Mouse (Mus musculus): Measurements from ENCODE around the gene Ttbk1.
A peak's percentile ranks its signal among the peaks of the same experiment; 100 is the strongest.
"Not testable (repeated sequence)": the region's sequence is repeated elsewhere in the genome, so short reads cannot be mapped to it uniquely, and the experiment has no call there.

The Ttbk1 gene

DNA sequence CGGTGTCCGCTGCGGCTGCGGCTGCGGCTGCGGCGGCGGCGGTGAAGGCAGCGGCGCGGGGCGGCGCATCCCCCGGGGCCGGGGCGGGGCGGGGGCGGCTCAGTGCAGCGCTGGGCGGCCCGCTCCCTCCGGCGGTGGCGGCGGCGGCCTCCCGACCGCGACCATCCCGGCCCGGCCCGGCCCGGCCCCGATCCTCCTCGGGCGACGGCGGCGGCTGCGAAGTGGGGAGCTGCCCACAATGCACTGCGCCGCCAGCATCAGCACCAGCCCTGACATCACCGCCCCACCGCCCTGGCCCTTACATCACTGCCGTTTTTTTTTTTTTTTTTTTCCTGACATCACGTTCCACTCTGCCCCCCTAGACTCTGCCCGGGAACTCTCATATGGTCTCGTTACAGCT, at the start of gene Ttbk1:
Gene Ttbk1 (minus strand): TSS at position 245 of the 400 bp plus-strand sequence.
- DNase-seq (ENCODE audit: low spot score in 2 of 2): peak in 1 of 2 experiments; percentile 40

GRCm38 (mm10) chr17:46525579-46526307, 38.3 kb upstream of the Ttbk1 start:
- DNase-seq (ENCODE audit: low spot score in 2 of 2): peak in 1 of 2 experiments; percentile 46

DNA sequence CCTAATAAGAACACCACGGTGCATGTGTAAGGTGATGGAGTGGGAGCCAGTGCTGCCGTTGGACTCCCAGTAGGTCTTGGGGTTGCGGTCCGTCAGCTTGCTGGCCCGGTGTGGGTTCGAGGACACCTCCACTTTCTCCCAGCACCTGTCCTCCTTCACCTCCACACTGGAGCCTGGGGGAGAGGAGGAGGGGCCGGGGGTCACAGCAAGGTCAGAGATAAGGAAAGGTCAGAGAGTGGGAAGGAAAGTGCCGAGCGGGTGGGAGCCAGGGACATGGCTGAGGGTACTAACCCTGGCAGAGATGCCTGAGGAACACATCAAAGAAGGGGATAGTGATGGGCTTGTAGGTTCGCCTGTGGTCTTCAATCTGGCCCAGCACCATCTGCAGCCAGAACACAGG, 37.6 kb upstream of the Ttbk1 start:
- DNase-seq (ENCODE audit: low spot score in 2 of 2): no peak

GRCm38 (mm10) chr17:46521963-46522668, 34.6 kb upstream of the Ttbk1 start:
- no peak for DNase-seq (ENCODE audit: low spot score in 2 of 2)

GRCm38 (mm10) chr17:46521174-46521573, 33.7 kb upstream of the Ttbk1 start:
- no peak for DNase-seq (ENCODE audit: low spot score in 2 of 2)

DNA sequence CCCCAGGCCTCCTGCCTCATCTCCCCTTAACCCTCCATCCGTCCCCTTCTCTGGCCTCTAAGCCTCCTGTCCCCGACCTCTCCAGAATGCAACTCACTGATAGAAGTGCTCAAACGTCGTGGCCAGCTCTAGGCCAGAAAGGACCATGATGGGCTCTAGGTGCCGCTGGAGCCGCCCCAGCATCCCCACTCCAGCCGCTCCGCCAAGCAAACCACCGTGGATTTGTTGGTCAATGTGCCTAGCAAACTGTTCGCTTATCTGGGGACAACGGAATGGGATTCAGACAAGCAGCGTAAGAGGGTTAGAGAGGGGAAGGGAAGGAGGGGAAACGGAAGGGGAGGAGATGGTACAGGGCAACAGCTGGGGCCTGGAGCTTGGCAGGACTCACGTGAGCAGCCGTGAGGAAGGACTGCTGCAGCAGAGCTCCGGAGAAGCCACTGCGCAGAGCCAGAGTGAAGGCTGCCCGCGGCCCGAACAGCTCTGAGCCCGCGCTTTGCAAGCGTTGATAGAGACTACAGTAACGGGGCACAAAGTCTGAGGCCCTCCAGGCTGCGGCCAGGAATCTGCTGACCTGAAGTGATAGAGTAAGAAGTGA, 33.0 kb upstream of the Ttbk1 start:
- no peak for DNase-seq (ENCODE audit: low spot score in 2 of 2)

DNA sequence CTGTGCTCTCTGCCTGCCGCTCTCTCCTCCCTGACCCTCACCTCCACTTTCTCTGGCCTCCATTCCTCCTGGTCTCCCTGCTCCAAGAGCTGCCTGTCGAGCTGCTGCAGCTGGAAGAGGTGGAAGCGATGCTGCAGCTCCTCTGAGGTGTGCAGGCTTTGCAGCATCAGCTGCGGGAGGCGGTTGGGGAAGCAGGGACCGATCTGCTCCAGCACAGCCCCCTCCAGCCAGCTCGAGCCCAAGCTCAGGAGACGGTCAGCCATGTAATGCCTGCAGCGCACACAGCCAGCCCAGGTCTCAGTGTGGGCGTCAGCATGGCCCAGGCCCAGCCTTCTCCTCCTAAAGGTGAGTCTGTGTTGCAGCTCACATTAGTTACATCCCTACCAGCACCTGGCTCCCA, 32.5 kb upstream of the Ttbk1 start:
- DNase-seq (ENCODE audit: low spot score in 2 of 2): no peak

DNA sequence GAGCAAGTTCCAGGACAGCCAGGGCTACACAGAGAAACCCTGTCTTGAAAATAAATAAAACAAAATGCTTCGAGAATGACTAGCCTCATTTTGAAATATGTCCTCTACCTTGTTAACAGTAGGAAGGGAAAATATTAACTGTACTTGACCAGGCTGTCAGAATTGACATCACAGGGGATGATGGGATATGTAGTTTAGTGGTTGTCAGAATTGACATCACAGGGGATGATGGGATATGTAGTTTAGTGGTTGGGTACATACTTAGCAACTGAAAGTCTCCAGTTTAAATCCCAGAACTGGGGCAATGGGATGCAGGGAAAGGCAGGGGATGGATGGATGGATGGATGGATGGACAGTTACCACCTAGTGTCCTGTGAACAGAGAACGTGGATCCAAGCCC, 25.9 kb upstream of the Ttbk1 start:
- no peak for DNase-seq (ENCODE audit: low spot score in 2 of 2)

DNA sequence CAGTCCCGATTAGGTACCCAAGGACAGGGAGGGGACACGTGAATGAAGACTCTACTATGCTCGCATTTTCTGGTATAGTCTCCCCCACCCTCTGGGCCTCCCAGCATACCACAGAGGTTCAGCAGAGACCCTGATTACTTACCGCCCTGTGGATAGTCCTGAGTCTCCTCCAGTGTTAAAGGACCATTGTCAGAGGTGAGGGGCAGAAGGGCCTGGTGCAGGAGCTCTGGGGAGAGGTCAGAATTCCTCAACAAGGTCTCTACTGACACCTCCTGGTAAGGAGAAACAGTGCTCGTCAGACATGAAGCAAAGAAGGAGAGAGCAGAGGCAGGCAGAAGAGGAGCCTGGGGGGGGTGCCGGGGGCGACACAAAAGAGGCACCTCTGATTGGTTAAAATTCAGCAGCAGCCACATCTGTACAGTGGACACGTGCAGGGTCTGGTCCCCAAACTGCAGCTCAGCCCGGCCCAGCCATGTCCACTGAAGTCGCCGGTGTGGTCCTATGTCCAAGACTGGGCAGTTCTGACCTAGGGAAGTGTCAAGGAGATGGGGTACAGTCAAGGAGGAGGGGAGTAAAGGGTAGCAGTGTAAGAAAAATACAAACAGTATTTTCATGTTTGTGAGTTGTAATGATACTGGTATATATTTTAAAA, 23.7 kb upstream of the Ttbk1 start:
- DNase-seq (ENCODE audit: low spot score in 2 of 2): no peak

- no peak for DNase-seq (ENCODE audit: low spot score in 2 of 2)
These were observed 18.1 kb upstream of the Ttbk1 start for GRCm38 (mm10) chr17:46505617-46506016.

DNA sequence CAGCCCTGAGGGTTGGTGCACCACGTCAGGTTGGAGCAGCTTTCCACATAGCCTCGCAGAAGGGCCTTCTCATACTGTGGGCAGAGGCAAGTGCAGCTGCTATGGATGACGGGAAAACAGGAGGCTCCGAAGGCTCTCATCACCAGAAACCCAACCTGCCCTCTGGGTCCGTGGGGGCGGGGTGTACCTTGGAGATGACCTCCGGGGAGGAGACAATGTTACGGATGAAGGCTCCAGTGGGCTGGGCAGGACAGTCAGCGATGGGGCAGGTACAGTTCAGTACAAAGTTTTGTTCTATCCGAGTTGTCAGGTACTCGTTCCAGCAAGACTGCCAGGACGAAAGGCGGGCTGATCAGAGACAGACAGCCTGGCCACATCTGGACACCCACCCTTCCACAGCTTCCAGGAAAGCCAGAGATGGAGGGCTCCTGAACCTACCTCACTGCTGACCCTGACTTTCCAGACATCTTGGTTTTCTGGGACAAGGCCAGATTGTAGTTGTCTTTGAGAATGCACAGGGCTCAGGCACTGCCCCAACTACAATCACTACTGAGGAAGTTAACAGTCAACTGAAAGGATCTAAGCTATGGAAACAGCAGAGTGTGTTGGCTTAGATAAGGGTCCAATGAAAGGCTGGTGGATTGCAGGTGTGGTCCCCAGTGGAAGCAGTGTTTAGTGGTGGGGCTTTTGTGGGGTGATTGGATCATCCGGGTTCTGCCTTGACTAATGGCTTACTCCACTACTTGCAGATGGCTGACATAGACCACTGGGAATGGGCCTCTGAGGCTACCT, 16.6 kb upstream of the Ttbk1 start:
- DNase-seq (ENCODE audit: low spot score in 2 of 2): no peak

- DNase-seq (ENCODE audit: low spot score in 2 of 2): no peak
These were observed 15.3 kb upstream of the Ttbk1 start for GRCm38 (mm10) chr17:46502775-46503174.

GRCm38 (mm10) chr17:46497956-46498355, 10.5 kb upstream of the Ttbk1 start:
- DNase-seq (ENCODE audit: low spot score in 2 of 2): no peak

GRCm38 (mm10) chr17:46496623-46497434, 9.4 kb upstream of the Ttbk1 start, which contains the start of gene Dnph1:
Gene Dnph1 (plus strand): TSS chr17:46496711.
- peak; percentile 72 to 75 for DNase-seq (ENCODE audit: low spot score in 2 of 2)

- DNase-seq (ENCODE audit: low spot score in 2 of 2): not testable (repeated sequence)
These were observed 8.6 kb upstream of the Ttbk1 start for GRCm38 (mm10) chr17:46496081-46496480.

DNA sequence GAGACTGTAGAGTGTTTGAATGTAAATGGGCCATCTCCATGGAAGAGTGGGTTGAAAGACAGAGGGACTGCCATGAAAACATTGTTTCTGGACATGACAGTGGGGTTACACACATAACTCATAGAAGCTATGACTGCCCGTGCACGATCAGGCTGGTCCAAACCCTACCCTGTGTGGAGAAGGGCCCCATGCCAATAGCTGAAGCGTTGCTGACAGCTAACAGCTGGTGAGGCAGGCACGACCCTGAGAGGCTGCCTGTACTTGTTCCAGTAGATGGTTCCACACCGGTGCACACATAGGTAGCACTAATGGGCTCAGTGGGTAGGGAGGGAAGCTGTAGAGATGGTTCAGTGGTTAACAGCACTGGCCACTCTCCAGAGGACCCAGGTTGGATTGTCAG, 8.0 kb upstream of the Ttbk1 start:
- no peak for DNase-seq (ENCODE audit: low spot score in 2 of 2)

DNA sequence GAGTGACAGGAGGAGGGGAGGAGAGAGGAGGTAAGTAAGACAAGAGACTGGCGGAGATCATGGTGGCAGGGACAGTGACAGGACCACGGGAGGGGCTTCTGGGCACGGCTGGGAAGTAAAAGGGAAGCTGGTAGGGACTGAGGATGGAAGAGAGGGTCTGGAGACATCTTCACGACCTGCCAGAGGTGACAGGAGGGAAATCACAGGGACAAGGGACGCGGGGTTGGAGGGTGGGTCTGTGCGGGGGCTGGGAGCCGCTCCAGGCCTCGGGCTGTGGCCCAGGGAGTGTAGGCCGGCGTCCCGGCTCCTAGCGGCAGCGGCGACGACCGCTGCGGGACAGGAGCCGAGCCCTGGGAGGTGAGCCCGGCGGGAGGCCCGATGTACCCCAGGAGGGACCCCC, 480 bp downstream of the Ttbk1 start:
- no peak for DNase-seq (ENCODE audit: low spot score in 2 of 2)

GRCm38 (mm10) chr17:46484461-46484875, 3.0 kb downstream of the Ttbk1 start:
- no peak for DNase-seq (ENCODE audit: low spot score in 2 of 2)

GRCm38 (mm10) chr17:46484021-46484431, 3.4 kb downstream of the Ttbk1 start:
- peak in 1 of 2 experiments; percentile 46 for DNase-seq (ENCODE audit: low spot score in 2 of 2)

DNA sequence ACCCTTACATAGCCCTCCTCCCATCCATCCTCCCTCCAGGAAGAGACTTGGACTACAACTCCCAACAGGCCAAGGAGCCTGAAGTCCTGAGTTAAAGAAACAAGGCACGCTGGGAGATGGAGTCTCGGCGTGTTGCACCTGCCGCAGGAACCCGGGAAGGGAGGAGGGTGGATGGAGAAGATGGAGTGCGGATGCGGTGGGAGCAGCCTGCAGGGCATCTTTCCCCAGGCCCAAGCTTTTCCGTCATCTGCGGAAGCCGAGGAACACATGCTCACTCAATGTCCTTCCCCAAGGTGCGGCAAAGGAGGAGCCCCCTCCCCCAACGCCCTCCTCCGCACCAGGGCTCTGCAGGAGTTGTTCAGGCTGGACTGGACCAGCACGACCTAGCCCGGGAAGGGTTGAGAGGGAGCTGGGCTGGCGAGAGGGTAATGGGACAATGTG, 3.9 kb downstream of the Ttbk1 start:
- peak; percentile 40 to 53 for DNase-seq (ENCODE audit: low spot score in 2 of 2)
